Mouse (Mus musculus) hindbrain, embryonic 11.5 days (tissue): Measurements from ENCODE around the gene Spata5. TPM values are rescaled to one million over a fixed set of nuclear protein-coding genes. Genes with fewer than 3 reads are reported as not detected.

ENCODE experiments used
- polyA plus RNA-seq: library from polyadenylated mRNA; unstranded; fragments of >200 nt; fragmentation: Nextera tagmentation; extraction: Ambion mirVana; gene quantifications from 2 replicates; pipeline ENCODE4 v1.2.1, GENCODE M21; 2014

The Spata5 gene
- polyA plus RNA-seq, 1 experiment from 2014 or later, result 41.9 TPM

Other genes with a start within 250 kb of the Spata5 start
- not detected in 2 replicates for gene Il21, start 187.3 kb upstream of the Spata5 start, polyA plus RNA-seq
- 6.0 and 7.3 TPM in 2 replicates for gene Bbs12, start 107.3 kb upstream of the Spata5 start, polyA plus RNA-seq
- 1.4 and 1.8 TPM in 2 replicates for gene Cetn4, start 107.2 kb upstream of the Spata5 start, polyA plus RNA-seq
- gene Fgf2, start 71.5 kb upstream of the Spata5 start, polyA plus RNA-seq, result 0.49 and 1.1 TPM in 2 replicates
- gene Nudt6, start 315 bp downstream of the Spata5 start, polyA plus RNA-seq, result 4.1 and 4.8 TPM in 2 replicates
- gene Spry1, start 220.1 kb downstream of the Spata5 start, polyA plus RNA-seq, result 5.8 and 8.0 TPM in 2 replicates